Mouse (Mus musculus) stomach, postnatal 0 days (tissue): Measurements from ENCODE around the gene Bahcc1. TPM values are rescaled to one million over a fixed set of nuclear protein-coding genes. Genes with fewer than 3 reads are reported as not detected.

Experiments
- ATAC-seq: fragments of 200-750 bp; cut with Nextera tagmentation; 2 replicates; pipeline ENCODE4 v1.8.0; 2017; ENCODE audit not compliant: low FRiP score, low TSS enrichment
- DNase-seq: peaks from one replicate; pipeline ENCODE4 v3.0.0-alpha.2; 2016; ENCODE audit warnings: low spot score
- H3K27ac ChIP-seq: fragments of 300-500 bp; sonication (generic); replicated peaks from 2 replicates; pipeline ENCODE4 v1.5.1; 2014; ENCODE audit warnings: mild to moderate bottlenecking, control low read depth
- H3K27me3 ChIP-seq: fragments of 300-500 bp; sonication (generic); 2 replicates; pipeline ENCODE4 v1.6.1; 2014; ENCODE audit warnings: low read length; ENCODE audit not compliant: control insufficient read depth, insufficient read depth
- H3K36me3 ChIP-seq: fragments of 300-500 bp; sonication (generic); 2 replicates; pipeline ENCODE4 v1.6.1; 2014; ENCODE audit warnings: low read length, mixed read lengths; ENCODE audit not compliant: control insufficient read depth, insufficient read depth
- H3K4me1 ChIP-seq: fragments of 300-500 bp; sonication (generic); replicated peaks from 2 replicates; pipeline ENCODE4 v1.6.1; 2014; ENCODE audit warnings: antibody characterized with exemption; ENCODE audit not compliant: control insufficient read depth, insufficient read depth
- H3K4me2 ChIP-seq: fragments of 300-500 bp; sonication (generic); replicated peaks from 2 replicates; pipeline ENCODE4 v1.6.1; 2014; ENCODE audit warnings: low read depth, mild to moderate bottlenecking, control low read depth, moderate library complexity
- H3K4me3 ChIP-seq: fragments of 300-500 bp; sonication (generic); 2 replicates; pipeline ENCODE4 v1.5.1; 2014; ENCODE audit warnings: low read depth, low read length, control low read depth
- H3K9ac ChIP-seq: fragments of 300-500 bp; sonication (generic); 2 replicates; pipeline ENCODE4 v1.6.1; 2014; ENCODE audit warnings: mild to moderate bottlenecking, low read length, control low read depth, mixed read lengths
- H3K9me3 ChIP-seq: fragments of 300-500 bp; sonication (generic); 2 replicates; pipeline ENCODE4 v1.6.1; 2016; ENCODE audit warnings: low read length; ENCODE audit not compliant: control insufficient read depth
- CTCF ChIP-seq: IDR thresholded peaks from 2 replicates; pipeline ENCODE4 v1.5.1; 2016; ENCODE audit warnings: antibody characterized with exemption, low read depth, mild to moderate bottlenecking, moderate library complexity
- EP300 ChIP-seq: optimal IDR thresholded peaks from 2 replicates; pipeline ENCODE3; 2016; ENCODE audit warnings: antibody characterized with exemption
- WGBS: fragments of 180-500 bp; shearing (Covaris S2); extraction: QIAGEN DNeasy Blood & Tissue Kit; methylation state at CpG from one replicate; pipeline ENCODE4 v1.1.7; 2014; 5-methylcytosine and 5-hydroxymethylcytosine counted together
- polyA plus RNA-seq: library from polyadenylated mRNA; unstranded; fragments of >200 nt; fragmentation: Nextera tagmentation; extraction: Ambion mirVana; gene quantifications from 2 replicates; pipeline ENCODE4 v1.2.1, GENCODE M21; 2015

The Bahcc1 gene
- polyA plus RNA-seq, 1 experiment from 2014 or later, result 2.7 TPM

DNA sequence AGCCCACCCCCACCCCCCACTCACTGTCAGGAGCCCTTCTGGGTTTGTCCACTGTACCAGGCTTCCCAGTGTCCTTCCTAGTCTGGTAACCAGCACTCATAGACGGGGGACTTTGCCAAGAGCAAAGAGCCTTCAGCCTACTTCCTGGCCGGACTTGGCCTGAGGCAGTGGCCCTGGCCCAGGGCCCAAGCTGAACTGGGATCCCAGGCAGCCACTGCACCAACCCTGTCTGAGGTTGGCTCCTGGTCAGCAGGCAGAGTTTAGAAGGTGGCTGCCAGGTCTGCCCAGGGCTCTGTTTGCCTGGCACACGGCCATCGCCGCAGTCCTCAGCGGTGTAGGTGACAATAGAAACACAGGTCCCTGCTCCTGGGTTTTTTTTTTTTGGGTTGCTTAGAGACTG is 22.3 kb downstream of the Bahcc1 start:
- DNase-seq (peak; percentile 71), ATAC-seq (peak; percentile 29; the same call in 1 of the 2 replicates)
- Histone ChIP-seq H3K4me3 (no peak overlapping the region), H3K27me3 (no peaks in the 10 kb centered on the region), H3K4me1 (peaks cover 23% of the 10 kb centered on the region), H3K9me3 (no peaks in the 10 kb centered on the region), H3K9ac (no peak overlapping the region), H3K27ac (no peak overlapping the region), H3K4me2 (no peak overlapping the region), H3K36me3 (no peaks in the 10 kb centered on the region)
- TF ChIP-seq EP300 (no peak), CTCF (no peak)
- 28% methylated on average over 6 of the region's 6 CpGs for WGBS

DNA sequence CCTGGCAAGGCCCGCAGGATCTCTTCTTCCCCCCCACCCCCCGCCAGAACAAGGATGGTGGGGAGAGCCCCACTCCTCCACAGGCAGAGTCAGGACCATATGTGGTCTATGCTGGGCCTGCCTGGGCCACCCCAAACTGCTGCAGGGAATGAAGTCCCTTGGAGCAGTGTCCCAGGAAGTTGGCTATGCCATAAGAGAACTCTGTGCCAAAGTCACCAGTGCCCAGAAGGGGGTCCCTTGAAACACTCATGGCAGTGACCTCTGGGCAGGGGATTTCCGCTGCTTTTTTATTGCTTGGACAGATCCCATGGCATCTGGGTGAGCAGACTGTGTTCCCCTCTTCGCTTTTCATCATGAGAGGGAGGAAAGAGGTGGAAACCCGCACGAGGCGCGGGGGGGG is 22.8 kb downstream of the Bahcc1 start:
- WGBS, result 75% methylated on average over 8 of the region's 8 CpGs
- H3K27me3 ChIP-seq, result no peaks in the 10 kb centered on the region
- H3K4me3 ChIP-seq, result no peak overlapping the region
- TF ChIP-seq EP300, result no peak
- no peak for TF ChIP-seq CTCF
- no peak for DNase-seq
- ATAC-seq, result no peak
- no peak overlapping the region for H3K9ac ChIP-seq
- no peak overlapping the region for H3K27ac ChIP-seq
- H3K4me2 ChIP-seq, result no peak overlapping the region
- no peaks in the 10 kb centered on the region for H3K36me3 ChIP-seq
- peaks cover 23% of the 10 kb centered on the region for H3K4me1 ChIP-seq
- H3K9me3 ChIP-seq, result no peaks in the 10 kb centered on the region

DNA sequence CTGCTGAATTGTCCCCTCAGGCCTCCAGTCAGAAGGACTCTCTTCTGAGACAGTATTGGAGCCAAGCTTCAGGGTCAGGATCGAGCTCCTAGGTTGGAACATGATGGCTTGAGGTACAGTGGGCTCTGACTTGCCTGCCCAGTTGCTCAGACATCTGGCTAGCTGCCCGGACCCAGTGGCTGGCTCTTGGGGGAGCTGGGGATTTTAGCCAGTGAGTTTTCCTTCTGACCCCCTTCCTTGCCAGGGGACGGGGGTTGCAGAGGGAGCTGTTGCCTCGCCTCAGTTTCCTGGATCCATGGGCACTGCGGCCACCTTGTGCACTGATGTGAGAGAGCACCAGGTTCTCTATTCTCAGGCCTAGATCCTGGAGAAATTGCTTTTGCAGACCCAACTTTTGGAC is 23.4 kb downstream of the Bahcc1 start:
- no peak for TF ChIP-seq EP300
- TF ChIP-seq CTCF, result no peak
- peaks cover 22% of the 10 kb centered on the region for H3K4me1 ChIP-seq
- H3K4me2 ChIP-seq, result no peak overlapping the region
- H3K36me3 ChIP-seq, result no peaks in the 10 kb centered on the region
- no peak overlapping the region for H3K27ac ChIP-seq
- no peaks in the 10 kb centered on the region for H3K27me3 ChIP-seq
- H3K9me3 ChIP-seq, result no peaks in the 10 kb centered on the region
- ATAC-seq (no peak), DNase-seq (no peak)
- WGBS, result 74% methylated on average over 5 of the region's 5 CpGs
- no peak overlapping the region for H3K4me3 ChIP-seq
- H3K9ac ChIP-seq, result no peak overlapping the region

DNA sequence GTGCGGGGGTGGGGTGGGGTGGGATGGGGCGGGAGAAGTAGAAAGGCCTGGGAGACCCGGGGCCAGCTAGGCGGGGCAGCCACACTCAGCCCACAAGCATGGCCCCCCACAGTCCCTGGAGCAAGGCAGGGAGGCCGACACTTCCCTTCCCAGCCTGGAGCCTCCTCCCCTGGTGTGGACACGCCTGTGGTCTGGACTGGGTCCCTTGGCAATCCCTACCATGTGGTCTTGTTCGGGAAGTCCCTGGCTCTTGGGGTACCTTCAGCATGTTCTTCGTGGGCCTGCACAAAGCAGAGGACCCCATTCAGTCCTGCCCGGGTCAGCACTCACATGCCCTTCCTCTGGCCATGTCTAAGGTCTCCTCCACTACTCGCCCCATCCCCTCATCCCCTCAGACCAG is 23.8 kb downstream of the Bahcc1 start:
- Histone ChIP-seq H3K4me3 (no peak overlapping the region), H3K27me3 (no peaks in the 10 kb centered on the region), H3K9ac (no peak overlapping the region), H3K36me3 (no peaks in the 10 kb centered on the region), H3K27ac (no peak overlapping the region), H3K4me2 (no peak overlapping the region), H3K4me1 (peaks cover 24% of the 10 kb centered on the region), H3K9me3 (no peaks in the 10 kb centered on the region)
- DNase-seq (no peak), ATAC-seq (no peak)
- TF ChIP-seq EP300 (no peak), CTCF (no peak)
- WGBS, result 57% methylated on average over 10 of the region's 10 CpGs

DNA sequence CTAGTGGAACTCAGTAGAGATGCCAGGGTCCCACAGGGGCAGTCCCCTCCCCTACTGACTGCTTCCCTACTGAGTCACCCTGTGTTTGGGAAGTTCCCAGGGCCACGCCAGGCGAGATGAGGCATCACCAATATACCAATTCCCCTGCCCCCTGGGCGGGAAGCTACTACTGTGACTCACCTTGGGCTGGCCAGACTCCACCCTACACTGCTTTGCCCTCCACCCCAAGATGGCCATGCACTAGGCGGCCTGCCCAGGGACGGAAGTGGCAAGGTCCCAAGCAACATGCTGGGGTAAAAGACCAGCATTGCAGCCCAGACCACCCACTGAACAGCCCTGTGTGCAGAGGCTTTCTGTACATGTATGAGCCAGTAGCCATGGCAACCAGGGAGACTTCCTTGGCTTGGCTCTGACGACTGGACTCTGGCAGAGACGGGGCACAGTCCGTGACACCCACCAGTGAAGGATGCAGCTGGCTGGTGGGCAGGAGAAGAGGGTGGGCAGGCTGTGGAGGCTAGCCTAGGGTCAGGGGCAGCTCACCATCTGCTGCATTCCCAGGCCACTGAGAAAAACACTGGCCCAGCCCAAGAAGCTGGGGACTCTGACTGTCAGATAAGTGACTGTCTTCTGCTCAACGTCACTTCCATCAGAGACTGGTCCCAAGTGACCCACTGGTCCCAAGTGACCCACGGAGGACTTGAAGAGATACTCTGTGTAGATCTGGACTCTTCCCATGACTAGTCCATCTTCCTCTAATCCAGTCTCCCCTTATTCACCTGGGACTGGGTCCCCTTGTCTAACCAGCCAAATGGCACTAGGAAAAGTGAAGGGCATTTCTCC is 24.5 kb downstream of the Bahcc1 start:
- TF ChIP-seq EP300 (no peak), CTCF (no peak)
- DNase-seq, result peak; percentile 48
- H3K4me2 ChIP-seq, result no peak overlapping the region
- H3K9me3 ChIP-seq, result no peaks in the 10 kb centered on the region
- WGBS, result 59% methylated on average over 10 of the region's 10 CpGs
- H3K9ac ChIP-seq, result no peak overlapping the region
- peaks cover 25% of the 10 kb centered on the region for H3K4me1 ChIP-seq
- ATAC-seq, result peak; percentile 14; the same call in 1 of the 2 replicates
- no peak overlapping the region for H3K4me3 ChIP-seq
- H3K27me3 ChIP-seq, result no peaks in the 10 kb centered on the region
- no peaks in the 10 kb centered on the region for H3K36me3 ChIP-seq
- H3K27ac ChIP-seq, result no peak overlapping the region

DNA sequence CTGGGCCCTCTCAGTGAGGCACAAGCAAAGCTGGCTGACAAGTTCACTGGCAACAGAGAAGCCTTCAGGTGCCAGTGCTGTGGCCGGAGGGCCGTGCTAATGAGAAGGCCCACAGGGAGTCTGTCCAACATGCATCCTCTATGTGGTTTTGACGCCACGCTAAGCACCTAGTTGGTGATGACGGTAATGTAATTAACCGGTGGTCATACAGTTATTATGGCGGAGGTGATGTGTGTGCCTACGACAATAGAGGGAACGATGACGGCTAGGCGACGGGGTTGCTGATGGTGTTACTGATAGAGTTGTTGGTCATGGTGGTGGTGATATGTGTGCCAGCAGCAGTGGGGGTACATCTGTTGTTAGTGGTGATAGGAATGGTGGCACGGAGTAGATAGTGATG is 25.2 kb downstream of the Bahcc1 start:
- no peak overlapping the region for H3K4me3 ChIP-seq
- H3K9me3 ChIP-seq, result no peaks in the 10 kb centered on the region
- ATAC-seq (no peak), DNase-seq (no peak)
- no peak overlapping the region for H3K9ac ChIP-seq
- no peaks in the 10 kb centered on the region for H3K36me3 ChIP-seq
- peaks cover 21% of the 10 kb centered on the region for H3K4me1 ChIP-seq
- no peak overlapping the region for H3K27ac ChIP-seq
- no peak overlapping the region for H3K4me2 ChIP-seq
- 97% methylated on average over 13 of the region's 13 CpGs for WGBS
- TF ChIP-seq CTCF, result no peak
- no peak for TF ChIP-seq EP300
- no peaks in the 10 kb centered on the region for H3K27me3 ChIP-seq
